Mouse (Mus musculus) hindbrain, embryonic 11.5 days (tissue): Measurements from ENCODE around the gene Hal. TPM values are rescaled to one million over a fixed set of nuclear protein-coding genes. Genes with fewer than 3 reads are reported as not detected.

Experiments used
- ATAC-seq: fragments of 200-750 bp; cut with Nextera tagmentation; 2 replicates; pipeline ENCODE4 v1.8.0; 2017; ENCODE audit warnings: mild to moderate bottlenecking, moderate TSS enrichment, moderate library complexity; ENCODE audit not compliant: low FRiP score
- DNase-seq: peaks from one replicate; pipeline ENCODE4 v3.0.0-alpha.2; 2015; ENCODE audit warnings: low spot score
- H3K27ac ChIP-seq: fragments of 300-500 bp; sonication (generic); 2 replicates; pipeline ENCODE4 v1.5.1; 2014; ENCODE audit warnings: mild to moderate bottlenecking, low read depth, low read length
- H3K27me3 ChIP-seq: fragments of 300-500 bp; sonication (generic); 2 replicates; pipeline ENCODE4 v1.6.1; 2014; ENCODE audit warnings: mild to moderate bottlenecking, low read length, moderate library complexity, mixed read lengths; ENCODE audit not compliant: control insufficient read depth, insufficient read depth
- H3K36me3 ChIP-seq: fragments of 300-500 bp; sonication (generic); 2 replicates; pipeline ENCODE4 v1.6.1; 2014; ENCODE audit warnings: mild to moderate bottlenecking, low read length, moderate library complexity, mixed read lengths; ENCODE audit not compliant: control insufficient read depth, insufficient read depth
- H3K4me1 ChIP-seq: fragments of 300-500 bp; sonication (generic); replicated peaks from 2 replicates; pipeline ENCODE4 v1.6.1; 2014; ENCODE audit warnings: low read length, mixed read lengths; ENCODE audit not compliant: control insufficient read depth, insufficient read depth
- H3K4me2 ChIP-seq: fragments of 300-500 bp; sonication (generic); replicated peaks from 2 replicates; pipeline ENCODE4 v1.6.1; 2014; ENCODE audit warnings: mild to moderate bottlenecking, low read depth, low read length
- H3K4me3 ChIP-seq: fragments of 300-500 bp; sonication (generic); 2 replicates; pipeline ENCODE4 v1.5.1; 2014; ENCODE audit warnings: low read depth, low read length
- H3K9ac ChIP-seq: fragments of 300-500 bp; sonication (generic); 2 replicates; pipeline ENCODE4 v1.6.1; 2014; ENCODE audit warnings: low read depth, low read length
- H3K9me3 ChIP-seq: fragments of 300-500 bp; sonication (generic); 2 replicates; pipeline ENCODE4 v1.6.1; 2016; ENCODE audit warnings: low read length; ENCODE audit not compliant: control insufficient read depth
- WGBS: fragments of 180-500 bp; shearing (Covaris S2); extraction: QIAGEN DNeasy Blood & Tissue Kit; methylation state at CpG from one replicate; pipeline ENCODE4 v1.1.7; 2014; 5-methylcytosine and 5-hydroxymethylcytosine counted together
- polyA plus RNA-seq: library from polyadenylated mRNA; unstranded; fragments of >200 nt; fragmentation: Nextera tagmentation; extraction: Ambion mirVana; gene quantifications from 2 replicates; pipeline ENCODE4 v1.2.1, GENCODE M21; 2014

Hal gene
- polyA plus RNA-seq: 0.33 and 0.42 TPM in 2 replicates

DNA sequence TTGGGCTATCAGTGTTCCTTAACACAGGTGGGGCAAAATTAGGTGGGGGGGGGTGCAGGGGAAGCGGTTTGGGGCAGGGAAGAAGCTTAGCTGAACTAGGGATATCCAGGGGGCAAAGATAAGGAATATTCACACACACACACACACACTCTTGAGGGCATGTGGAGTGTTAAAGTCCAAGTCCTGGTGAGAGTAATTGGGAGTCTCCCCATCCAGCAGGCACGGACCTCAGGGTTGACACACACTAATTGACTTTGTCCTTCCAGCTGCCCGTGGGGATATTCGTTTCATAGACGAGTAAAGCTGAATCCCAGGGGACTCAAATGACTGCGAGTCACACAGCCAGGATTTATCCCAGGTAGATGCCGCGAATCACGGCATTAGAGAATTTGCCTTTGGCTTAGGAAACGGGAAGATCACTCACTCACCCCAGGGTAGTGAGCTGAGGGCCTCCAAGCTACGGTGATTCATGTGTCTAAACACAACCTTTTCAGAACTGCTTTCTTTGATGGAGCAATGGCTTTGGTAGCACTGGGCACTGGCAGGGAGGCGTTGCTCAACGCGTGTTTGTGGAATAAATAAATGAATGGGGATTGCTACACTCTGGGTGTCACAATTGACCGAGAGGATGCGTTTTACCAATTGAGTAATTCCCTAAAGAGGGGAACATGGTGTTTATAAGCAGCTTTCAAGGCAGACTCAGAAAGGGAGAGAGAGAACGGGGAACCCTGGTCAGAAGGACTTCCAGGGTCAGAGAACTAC, at the start of gene Hal:
Gene Hal (plus strand): TSS at position 703 of the 762 bp plus-strand sequence.
- no peaks in the 10 kb centered on the region for H3K36me3 ChIP-seq
- 0 out of 2 replicates have a peak within 1 kb of the TSS, but pooled peaks have one; percentile 7 for H3K9ac ChIP-seq
- 70% methylated on average over 17 of the region's 17 CpGs for WGBS
- H3K4me2 ChIP-seq: no peak within 1 kb of the TSS
- H3K27me3 ChIP-seq: no peaks in the 10 kb centered on the region
- H3K9me3 ChIP-seq: no peaks in the 10 kb centered on the region
- H3K4me3 ChIP-seq: no peak within 1 kb of the TSS
- 0 out of 2 replicates have a peak, but pooled peaks cover 3% of the 10 kb centered on the region for H3K4me1 ChIP-seq
- no peak for ATAC-seq
- no peak within 1 kb of the TSS for H3K27ac ChIP-seq
- peak; percentile 14 for DNase-seq

GRCm38 (mm10) chr10:93441501-93441900, 47.1 kb upstream of the Hal start:
- no peak for DNase-seq
- H3K4me3 ChIP-seq: no peak overlapping the region
- H3K9ac ChIP-seq: no peak overlapping the region
- H3K4me2 ChIP-seq: no peak overlapping the region
- 82% methylated on average over 6 of the region's 6 CpGs for WGBS
- ATAC-seq: no peak
- no peaks in the 10 kb centered on the region for H3K36me3 ChIP-seq
- no peak overlapping the region for H3K27ac ChIP-seq
- no peaks in the 10 kb centered on the region for H3K27me3 ChIP-seq
- H3K4me1 ChIP-seq: no peaks in the 10 kb centered on the region
- H3K9me3 ChIP-seq: no peaks in the 10 kb centered on the region

DNA sequence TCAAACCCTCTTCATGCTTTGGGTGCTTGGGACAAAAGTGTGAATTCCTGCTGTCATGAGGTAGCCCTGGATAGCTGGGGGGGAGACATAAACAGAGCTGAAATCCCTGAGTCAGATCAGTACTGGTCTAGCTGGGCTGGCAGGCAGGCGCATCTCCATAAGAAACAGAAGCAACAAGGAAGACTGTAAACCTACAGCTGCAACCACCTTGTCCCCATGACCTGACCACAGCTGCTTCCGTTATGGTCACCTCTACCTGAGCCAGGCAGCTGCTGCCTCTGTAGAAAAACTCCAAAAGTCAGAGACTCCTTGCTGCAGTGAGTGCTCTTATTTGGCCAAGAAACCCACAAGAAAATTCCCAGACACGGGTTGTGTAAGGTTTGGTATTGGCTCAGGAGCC, 46.4 kb upstream of the Hal start:
- no peaks in the 10 kb centered on the region for H3K27me3 ChIP-seq
- H3K27ac ChIP-seq: no peak overlapping the region
- H3K9me3 ChIP-seq: no peaks in the 10 kb centered on the region
- H3K4me2 ChIP-seq: no peak overlapping the region
- H3K9ac ChIP-seq: no peak overlapping the region
- DNase-seq (no peak), ATAC-seq (no peak)
- WGBS: 87% methylated on average over 3 of the region's 3 CpGs
- H3K36me3 ChIP-seq: no peaks in the 10 kb centered on the region
- no peaks in the 10 kb centered on the region for H3K4me1 ChIP-seq
- no peak overlapping the region for H3K4me3 ChIP-seq

GRCm38 (mm10) chr10:93444407-93444806, 44.2 kb upstream of the Hal start:
- Histone ChIP-seq H3K36me3 (no peaks in the 10 kb centered on the region), H3K4me1 (no peaks in the 10 kb centered on the region), H3K9ac (no peak overlapping the region), H3K27ac (no peak overlapping the region), H3K27me3 (no peaks in the 10 kb centered on the region), H3K9me3 (no peaks in the 10 kb centered on the region), H3K4me3 (no peak overlapping the region), H3K4me2 (no peak overlapping the region)
- DNase-seq: no peak
- WGBS: 83% methylated on average over 9 of the region's 9 CpGs
- ATAC-seq: no peak

- Histone ChIP-seq H3K4me3 (no peak overlapping the region), H3K36me3 (no peaks in the 10 kb centered on the region), H3K9ac (no peak overlapping the region), H3K4me1 (no peaks in the 10 kb centered on the region), H3K27me3 (no peaks in the 10 kb centered on the region), H3K9me3 (no peaks in the 10 kb centered on the region), H3K4me2 (no peak overlapping the region), H3K27ac (no peak overlapping the region)
- ATAC-seq (no peak), DNase-seq (no peak)
- 69% methylated on average over 10 of the region's 10 CpGs for WGBS
Observed at GRCm38 (mm10) chr10:93447398-93447797, 41.2 kb upstream of the Hal start.

DNA sequence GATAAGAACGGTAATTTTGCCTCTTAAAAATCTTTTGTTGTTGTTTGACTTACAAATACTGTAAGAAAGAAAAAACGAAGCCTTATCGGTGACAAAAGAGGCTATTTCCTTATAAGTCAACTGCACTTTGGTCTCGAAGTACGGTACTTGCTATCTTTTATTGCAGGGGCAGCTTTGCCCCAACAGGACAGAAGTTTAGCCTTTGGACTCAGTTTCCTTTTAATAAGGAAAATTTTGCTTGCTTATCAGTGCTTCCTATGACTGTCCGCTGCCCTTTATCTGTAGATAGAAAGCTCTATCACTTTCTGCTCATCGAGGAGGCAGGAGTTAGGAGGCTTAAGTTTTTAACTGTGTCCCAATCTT, 33.9 kb upstream of the Hal start:
- WGBS: 78% methylated on average over 7 of the region's 7 CpGs
- DNase-seq: no peak
- no peaks in the 10 kb centered on the region for H3K9me3 ChIP-seq

DNA sequence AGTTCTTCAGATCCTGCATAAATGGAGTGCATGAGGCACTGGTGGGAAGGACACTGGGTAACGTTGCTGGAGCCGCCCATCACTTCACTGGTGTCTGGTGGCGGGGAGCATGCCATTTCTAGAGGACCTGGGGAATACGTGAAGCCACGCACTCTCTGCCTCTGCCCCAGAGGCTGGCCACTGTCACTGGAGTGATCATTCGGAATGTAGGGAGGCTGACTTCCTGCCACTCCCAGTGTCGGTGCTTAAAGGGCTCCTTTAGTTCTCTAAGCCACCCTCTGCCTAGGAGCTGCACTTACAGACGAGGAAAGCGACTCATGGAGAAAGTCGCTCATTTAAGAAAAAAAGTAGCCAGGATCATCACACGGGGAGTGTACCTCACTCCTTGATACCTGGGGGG, 28.5 kb upstream of the Hal start:
- H3K9ac ChIP-seq: no peak overlapping the region
- DNase-seq (no peak), ATAC-seq (no peak)
- WGBS: 89% methylated on average over 11 of the region's 11 CpGs
- H3K27me3 ChIP-seq: no peaks in the 10 kb centered on the region
- no peaks in the 10 kb centered on the region for H3K9me3 ChIP-seq
- no peaks in the 10 kb centered on the region for H3K36me3 ChIP-seq
- no peak overlapping the region for H3K4me3 ChIP-seq
- H3K27ac ChIP-seq: no peak overlapping the region
- no peaks in the 10 kb centered on the region for H3K4me1 ChIP-seq
- no peak overlapping the region for H3K4me2 ChIP-seq

More for the DNA sequence above, 33.9 kb upstream of the Hal start:
- no peak for ATAC-seq
- H3K4me1 ChIP-seq: no peaks in the 10 kb centered on the region
- no peak overlapping the region for H3K27ac ChIP-seq
- no peaks in the 10 kb centered on the region for H3K27me3 ChIP-seq
- H3K4me3 ChIP-seq: peak overlapping the region; percentile 82
- no peaks in the 10 kb centered on the region for H3K36me3 ChIP-seq
- H3K9ac ChIP-seq: no peak overlapping the region
- peak overlapping the region; percentile 68; the same call in 1 of the 2 replicates for H3K4me2 ChIP-seq

- DNase-seq (no peak), ATAC-seq (no peak)
- WGBS: 89% methylated on average over 7 of the region's 7 CpGs
- Histone ChIP-seq H3K4me2 (no peak overlapping the region), H3K27me3 (no peaks in the 10 kb centered on the region), H3K9ac (no peak overlapping the region), H3K36me3 (no peaks in the 10 kb centered on the region), H3K27ac (no peak overlapping the region), H3K9me3 (no peaks in the 10 kb centered on the region), H3K4me1 (no peaks in the 10 kb centered on the region), H3K4me3 (no peak overlapping the region)
Observed at GRCm38 (mm10) chr10:93462692-93463382, 25.7 kb upstream of the Hal start.

DNA sequence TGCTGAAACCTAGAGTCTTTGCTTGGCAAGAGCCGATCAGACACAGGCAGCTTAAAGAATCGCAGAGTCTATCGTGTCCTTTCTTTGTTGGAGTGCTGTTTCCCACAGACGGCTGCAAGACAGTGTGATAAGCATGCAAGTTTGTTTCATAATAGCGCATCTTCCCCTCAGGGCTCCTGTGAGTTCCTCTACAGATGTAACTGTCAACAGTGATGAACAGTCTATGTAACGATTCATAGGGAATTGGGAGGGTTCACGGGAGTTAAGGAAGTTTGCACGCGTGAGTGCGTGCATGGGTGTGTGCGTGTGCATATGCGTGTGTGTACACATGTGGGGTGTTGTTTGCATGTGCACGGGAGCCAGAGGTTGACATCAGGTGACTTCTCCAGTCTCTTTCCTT, 25.0 kb upstream of the Hal start:
- ATAC-seq (no peak), DNase-seq (no peak)
- no peaks in the 10 kb centered on the region for H3K9me3 ChIP-seq
- no peaks in the 10 kb centered on the region for H3K27me3 ChIP-seq
- no peak overlapping the region for H3K9ac ChIP-seq
- H3K36me3 ChIP-seq: no peaks in the 10 kb centered on the region
- no peak overlapping the region for H3K27ac ChIP-seq
- no peak overlapping the region for H3K4me3 ChIP-seq
- H3K4me2 ChIP-seq: no peak overlapping the region
- 95% methylated on average over 13 of the region's 13 CpGs for WGBS
- H3K4me1 ChIP-seq: no peaks in the 10 kb centered on the region
